Mouse (Mus musculus) intestine, embryonic 16.5 days (tissue): Measurements from ENCODE around the gene Exosc7. TPM values are rescaled to one million over a fixed set of nuclear protein-coding genes. Genes with fewer than 3 reads are reported as not detected.

Source experiments
- ATAC-seq: fragments of 200-750 bp; cut with Nextera tagmentation; 2 replicates; pipeline ENCODE4 v1.8.0; 2017; ENCODE audit warnings: moderate TSS enrichment, moderate library complexity
- H3K27ac ChIP-seq: fragments of 300-500 bp; sonication (generic); 2 replicates; pipeline ENCODE4 v1.5.1; 2014; ENCODE audit warnings: mild to moderate bottlenecking, low read length
- H3K27me3 ChIP-seq: fragments of 300-500 bp; sonication (generic); replicated peaks from 2 replicates; pipeline ENCODE4 v1.6.1; 2014; ENCODE audit warnings: low read length, control low read depth, mixed read lengths; ENCODE audit not compliant: control insufficient read depth, insufficient read depth
- H3K36me3 ChIP-seq: fragments of 300-500 bp; sonication (generic); 2 replicates; pipeline ENCODE4 v1.6.1; 2014; ENCODE audit warnings: low read length, control low read depth; ENCODE audit not compliant: control insufficient read depth, insufficient read depth
- H3K4me1 ChIP-seq: fragments of 300-500 bp; sonication (generic); 2 replicates; pipeline ENCODE4 v1.6.1; 2014; ENCODE audit warnings: low read length, control low read depth, mixed read lengths; ENCODE audit not compliant: control insufficient read depth, insufficient read depth
- H3K4me2 ChIP-seq: fragments of 300-500 bp; sonication (generic); 2 replicates; pipeline ENCODE4 v1.6.1; 2014; ENCODE audit warnings: low read depth, low read length, control low read depth
- H3K4me3 ChIP-seq: fragments of 300-500 bp; sonication (generic); 2 replicates; pipeline ENCODE4 v1.5.1; 2014; ENCODE audit warnings: mild to moderate bottlenecking, low read length
- H3K9ac ChIP-seq: fragments of 300-500 bp; sonication (generic); 2 replicates; pipeline ENCODE4 v1.6.1; 2014; ENCODE audit warnings: low read depth, low read length
- H3K9me3 ChIP-seq: fragments of 300-500 bp; sonication (generic); 2 replicates; pipeline ENCODE4 v1.6.1; 2016; ENCODE audit warnings: low read length, control low read depth; ENCODE audit not compliant: control insufficient read depth
- WGBS: fragments of 180-500 bp; shearing (Covaris S2); extraction: QIAGEN DNeasy Blood & Tissue Kit; methylation state at CpG from one replicate; pipeline ENCODE4 v1.1.7; 2014; 5-methylcytosine and 5-hydroxymethylcytosine counted together
- polyA plus RNA-seq: library from polyadenylated mRNA; unstranded; fragments of >200 nt; fragmentation: Nextera tagmentation; extraction: Ambion mirVana; gene quantifications from 2 replicates; pipeline ENCODE4 v1.2.1, GENCODE M21; 2015

The Exosc7 gene
- polyA plus RNA-seq, 1 experiment from 2014 or later = 146 TPM

- Histone ChIP-seq H3K4me3 (no peak overlapping the region), H3K4me1 (no peaks in the 10 kb centered on the region), H3K36me3 (no peaks in the 10 kb centered on the region; the same call in 1 of the 2 replicates), H3K27me3 (no peaks in the 10 kb centered on the region), H3K4me2 (no peak overlapping the region), H3K9ac (no peak overlapping the region), H3K27ac (no peak overlapping the region), H3K9me3 (no peaks in the 10 kb centered on the region)
- no peak for ATAC-seq
- 92% methylated on average over 6 of the region's 6 CpGs for WGBS
Measured at GRCm38 (mm10) chr9:123173760-123174159, 60.7 kb downstream of the Exosc7 start.

GRCm38 (mm10) chr9:123174356-123174755 lies 61.3 kb downstream of the Exosc7 start:
- H3K4me1 ChIP-seq = no peaks in the 10 kb centered on the region
- ATAC-seq = no peak
- no peaks in the 10 kb centered on the region for H3K9me3 ChIP-seq
- no peaks in the 10 kb centered on the region for H3K27me3 ChIP-seq
- no peaks in the 10 kb centered on the region; the same call in 1 of the 2 replicates for H3K36me3 ChIP-seq
- H3K4me2 ChIP-seq = no peak overlapping the region
- H3K4me3 ChIP-seq = no peak overlapping the region
- H3K27ac ChIP-seq = no peak overlapping the region
- 86% methylated on average over 4 of the region's 4 CpGs for WGBS
- H3K9ac ChIP-seq = no peak overlapping the region

- ATAC-seq = no peak
Measured at GRCm38 (mm10) chr9:123177380-123178048, 64.5 kb downstream of the Exosc7 start.

GRCm38 (mm10) chr9:123180003-123180402 lies 67.0 kb downstream of the Exosc7 start:
- H3K9ac ChIP-seq = no peak overlapping the region
- H3K36me3 ChIP-seq = no peaks in the 10 kb centered on the region; the same call in 1 of the 2 replicates
- no peaks in the 10 kb centered on the region for H3K4me1 ChIP-seq
- H3K4me3 ChIP-seq = no peak overlapping the region
- no peaks in the 10 kb centered on the region for H3K9me3 ChIP-seq
- ATAC-seq = no peak
- no peaks in the 10 kb centered on the region for H3K27me3 ChIP-seq
- 96% methylated on average over 6 of the region's 6 CpGs for WGBS
- no peak overlapping the region for H3K27ac ChIP-seq
- H3K4me2 ChIP-seq = no peak overlapping the region

More at GRCm38 (mm10) chr9:123177380-123178048, 64.5 kb downstream of the Exosc7 start:
- Histone ChIP-seq H3K27ac (no peak overlapping the region), H3K4me2 (no peak overlapping the region), H3K9ac (no peak overlapping the region), H3K9me3 (no peaks in the 10 kb centered on the region), H3K27me3 (no peaks in the 10 kb centered on the region), H3K4me3 (no peak overlapping the region), H3K4me1 (no peaks in the 10 kb centered on the region), H3K36me3 (no peaks in the 10 kb centered on the region; the same call in 1 of the 2 replicates)
- WGBS = 91% methylated on average over 9 of the region's 9 CpGs

GRCm38 (mm10) chr9:123183226-123183625 lies 70.2 kb downstream of the Exosc7 start:
- no peaks in the 10 kb centered on the region for H3K36me3 ChIP-seq
- ATAC-seq = peak; percentile 90
- no peaks in the 10 kb centered on the region for H3K4me1 ChIP-seq
- no peaks in the 10 kb centered on the region for H3K27me3 ChIP-seq
- no peak overlapping the region for H3K27ac ChIP-seq
- no peak overlapping the region for H3K4me2 ChIP-seq
- H3K4me3 ChIP-seq = no peak overlapping the region
- H3K9ac ChIP-seq = no peak overlapping the region
- H3K9me3 ChIP-seq = no peaks in the 10 kb centered on the region
- 56% methylated on average over 8 of the region's 8 CpGs for WGBS

GRCm38 (mm10) chr9:123185546-123185945 lies 72.5 kb downstream of the Exosc7 start:
- Histone ChIP-seq H3K9me3 (no peaks in the 10 kb centered on the region), H3K36me3 (no peaks in the 10 kb centered on the region), H3K9ac (no peak overlapping the region), H3K4me3 (no peak overlapping the region), H3K4me2 (no peak overlapping the region), H3K4me1 (no peaks in the 10 kb centered on the region), H3K27ac (no peak overlapping the region), H3K27me3 (no peaks in the 10 kb centered on the region)
- ATAC-seq = no peak
- 57% methylated on average over 2 of the region's 2 CpGs for WGBS

Other genes with a start within 250 kb of the Exosc7 start
- gene Zfp445, start 247.2 kb upstream of the Exosc7 start, polyA plus RNA-seq = 41.3 and 41.5 TPM in 2 replicates
- 3.7 and 4.3 TPM in 2 replicates for gene Zkscan7, start 227.5 kb upstream of the Exosc7 start, polyA plus RNA-seq
- 8.9 and 10.0 TPM in 2 replicates for gene Zfp105, start 190.1 kb upstream of the Exosc7 start, polyA plus RNA-seq
- 27.6 and 28.3 TPM in 2 replicates for gene 1110059G10Rik, start 162.2 kb upstream of the Exosc7 start, polyA plus RNA-seq
- gene Kif15, start 162.2 kb upstream of the Exosc7 start, polyA plus RNA-seq = 29.7 and 34.4 TPM in 2 replicates
- 19.9 and 20.2 TPM in 2 replicates for gene Tmem42, start 91.9 kb upstream of the Exosc7 start, polyA plus RNA-seq
- 0.37 and 0.42 TPM in 2 replicates for gene Tgm4, start 78.5 kb upstream of the Exosc7 start, polyA plus RNA-seq
- 75.8 and 76.9 TPM in 2 replicates for gene Zdhhc3, start within 50 bp of the Exosc7 start, polyA plus RNA-seq
- gene Clec3b, start 37.7 kb downstream of the Exosc7 start, polyA plus RNA-seq = 0.27 and 0.42 TPM in 2 replicates
- 14.1 and 14.2 TPM in 2 replicates for gene Cdcp1, start 102.8 kb downstream of the Exosc7 start, polyA plus RNA-seq
- gene Tmem158, start 147.5 kb downstream of the Exosc7 start, polyA plus RNA-seq = 1.7 and 6.0 TPM in 2 replicates